Mouse (Mus musculus) CH12F3 (cell line): ENCODE results near the gene Qrich2.

Experiments
- in situ Hi-C: fragments of 300-500 bp; cut with MboI; formaldehyde crosslinking; loops from 2 replicates; pipeline ENCODE4 v1.14.3; 2020; ENCODE audit warnings: low sequenced_read_pairs

Gene Qrich2

GRCm38 (mm10) chr11:116446308-116446887, 19.6 kb downstream of the Qrich2 start:
- in situ Hi-C loops: loop anchor here (5.0 kb wide), 1 partner anchor 129 kb away; no protein-coding TSS in a partner anchor

GRCm38 (mm10) chr11:116445596-116446307, 20.3 kb downstream of the Qrich2 start:
- in situ Hi-C loops: loop anchor here (5.0 kb wide), 1 partner anchor 128 kb away; no protein-coding TSS in a partner anchor

GRCm38 (mm10) chr11:116443935-116444334, 22.1 kb downstream of the Qrich2 start:
- in situ Hi-C loops: no loop called here

- in situ Hi-C loops: no loop called here
Measured at GRCm38 (mm10) chr11:116443311-116443710, 22.7 kb downstream of the Qrich2 start.

- in situ Hi-C loops: no loop called here
Measured at GRCm38 (mm10) chr11:116442867-116443177, 23.2 kb downstream of the Qrich2 start.

GRCm38 (mm10) chr11:116442129-116442866, 23.7 kb downstream of the Qrich2 start:
- in situ Hi-C loops: no loop called here

- in situ Hi-C loops: no loop called here
Measured at GRCm38 (mm10) chr11:116440408-116441068, 25.5 kb downstream of the Qrich2 start.

- in situ Hi-C loops: no loop called here
Measured at GRCm38 (mm10) chr11:116439269-116440240, 26.5 kb downstream of the Qrich2 start.

GRCm38 (mm10) chr11:116437541-116437940, 28.5 kb downstream of the Qrich2 start:
- in situ Hi-C loops: no loop called here

- in situ Hi-C loops: no loop called here
Measured at GRCm38 (mm10) chr11:116436725-116437331, 29.2 kb downstream of the Qrich2 start.

GRCm38 (mm10) chr11:116435992-116436724, 29.9 kb downstream of the Qrich2 start:
- in situ Hi-C loops: no loop called here

- in situ Hi-C loops: no loop called here
Measured at GRCm38 (mm10) chr11:116434967-116435752, 30.9 kb downstream of the Qrich2 start.

- in situ Hi-C loops: no loop called here
Measured at GRCm38 (mm10) chr11:116434287-116434966, 31.6 kb downstream of the Qrich2 start.

GRCm38 (mm10) chr11:116433356-116434286, 32.4 kb downstream of the Qrich2 start, which contains the start of gene Ubald2:
TSS of gene Ubald2 (plus strand) at chr11:116434094.
- in situ Hi-C loops: no loop called here

- in situ Hi-C loops: no loop called here
Measured at GRCm38 (mm10) chr11:116432593-116433355, 33.3 kb downstream of the Qrich2 start.

GRCm38 (mm10) chr11:116432127-116432526, 33.9 kb downstream of the Qrich2 start:
- in situ Hi-C loops: no loop called here
